Mouse (Mus musculus) Patski (cell line): ENCODE measurements at regions not wholly inside any gene's neighbourhood (a gene's known extent, or its start where the extent isn't known, plus 50 kb on each side); places are given as distances from the start of the nearest gene placed in this dataset.
"Not testable (repeated sequence)": the region's sequence is repeated elsewhere in the genome, so short reads cannot be mapped to it uniquely, and the experiment has no call there.

Experiments used
- ATAC-seq: fragments of 100-300 bp; one replicate; pipeline ENCODE4 v1.8.0; 2021
- CTCF ChIA-PET: fragments of 350-600 bp; sonication (Branson Sonifier 250); formaldehyde crosslinking; loops from one replicate; lab custom pipeline; 2022; ENCODE audit warnings: inconsistent platforms; lab: Charles Lee
- POLR2A ChIA-PET: fragments of 350-600 bp; sonication (Branson Sonifier 250); formaldehyde crosslinking; loops from one replicate; lab custom pipeline; 2022; ENCODE audit warnings: antibody characterized with exemption, inconsistent platforms; lab: Charles Lee
- DNase-seq: peaks from one replicate; pipeline ENCODE4 v3.0.0-alpha.2; 2011; ENCODE audit warnings: low read depth, low spot score
- H3K27me3 ChIP-seq: fragments of 371-371 bp; one replicate; pipeline ENCODE4 v1.5.1; 2021
- CTCF ChIP-seq: fragments of 100-300 bp; IDR thresholded peaks from one replicate; pipeline ENCODE4 v1.5.1; 2021
- in situ Hi-C: fragments of 300-500 bp; cut with MboI; formaldehyde crosslinking; loops from 3 replicates; pipeline ENCODE4 v1.11.1; 2018; ENCODE audit warnings: low pct_unique_long_range_greater_than_20kb, mixed read lengths

DNA sequence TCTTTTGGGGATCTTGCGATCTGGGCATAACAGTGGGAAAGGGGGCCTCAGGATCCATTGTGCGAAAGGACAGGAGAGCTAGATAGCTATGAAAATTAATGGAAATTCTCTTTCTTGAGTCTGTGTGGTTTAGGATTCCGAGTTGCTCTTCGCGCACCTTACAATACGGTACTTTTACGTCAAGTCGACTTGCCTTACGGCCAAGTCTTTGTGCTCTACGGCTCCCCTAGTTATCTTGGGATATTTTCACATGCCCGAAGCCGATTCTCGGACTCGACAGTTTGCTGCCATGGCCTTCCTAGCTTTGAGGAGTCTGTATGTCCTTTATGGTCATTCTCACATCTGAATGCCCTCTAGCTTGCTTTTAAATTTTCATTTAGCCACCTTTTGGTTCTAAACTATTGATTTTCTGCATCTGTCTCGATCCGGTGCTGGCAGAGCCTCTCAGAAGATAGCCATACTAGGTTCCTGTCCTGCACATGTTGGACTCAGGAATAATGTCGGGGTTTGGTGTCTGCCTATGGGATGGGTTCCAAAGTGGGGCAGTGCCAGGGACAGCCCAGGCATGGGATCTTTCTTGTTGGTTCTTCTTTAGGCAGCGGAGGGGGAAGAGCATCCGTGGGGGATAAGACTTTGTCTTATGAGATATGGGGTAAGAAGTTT is 109.0 kb upstream of the Olfr1324 start:
- ChIA-PET POLR2A (no interaction called here), CTCF (no interaction called here)
- DNase-seq: no peak
- in situ Hi-C loops: no loop called here
- H3K27me3 ChIP-seq: peaks cover 16% of the 10 kb centered on the region
- TF ChIP-seq CTCF: no peak
- ATAC-seq: peak; percentile 62

GRCm38 (mm10) chrX:50504047-50504446 is 75.7 kb upstream of the Olfr1324 start:
- H3K27me3 ChIP-seq: peaks cover 61% of the 10 kb centered on the region
- POLR2A ChIA-PET: interaction anchor here (0.7 kb wide), 1 partner anchor 1323 kb away, joined by 3 read pairs; no protein-coding TSS in a partner anchor
- CTCF ChIA-PET: interaction anchor here (0.7 to 1.4 kb wide), 2 partner anchors 1130 to 1195 kb away, joined by 3 read pairs; no protein-coding TSS in a partner anchor
- TF ChIP-seq CTCF: peak; percentile 35
- DNase-seq (no peak), ATAC-seq (no peak)
- in situ Hi-C loops: loop anchor here (10.0 kb wide), 1 partner anchor 1129 kb away; no protein-coding TSS in a partner anchor

DNA sequence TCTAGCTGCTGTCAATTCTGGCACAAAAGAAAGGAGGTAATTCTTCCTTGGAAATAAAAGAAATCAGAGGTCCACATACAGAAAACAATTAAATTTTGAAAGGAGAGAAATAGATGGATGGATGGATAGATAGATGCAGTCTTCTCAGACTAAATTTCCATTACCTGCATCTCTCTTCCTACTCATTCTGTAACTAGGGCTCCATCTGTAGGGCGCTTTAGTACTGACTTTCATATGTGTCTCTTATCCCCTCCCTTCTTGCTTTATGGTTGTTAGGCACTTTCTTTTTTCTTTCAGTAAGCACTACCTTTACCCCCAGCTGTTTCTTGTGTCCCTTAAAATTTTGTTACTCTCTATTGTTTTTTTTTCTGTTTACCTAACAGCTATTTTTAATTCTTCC is 72.9 kb upstream of the Olfr1324 start:
- H3K27me3 ChIP-seq: peaks cover 87% of the 10 kb centered on the region
- CTCF ChIA-PET: interaction anchor here (1.0 kb wide), 1 partner anchor 1154 kb away, joined by 3 read pairs; no protein-coding TSS in a partner anchor
- POLR2A ChIA-PET: no interaction called here
- TF ChIP-seq CTCF: peak; percentile 45
- DNase-seq: no peak
- in situ Hi-C loops: loop anchor here (10.0 kb wide), 1 partner anchor 1126 kb away; no protein-coding TSS in a partner anchor
- no peak for ATAC-seq

DNA sequence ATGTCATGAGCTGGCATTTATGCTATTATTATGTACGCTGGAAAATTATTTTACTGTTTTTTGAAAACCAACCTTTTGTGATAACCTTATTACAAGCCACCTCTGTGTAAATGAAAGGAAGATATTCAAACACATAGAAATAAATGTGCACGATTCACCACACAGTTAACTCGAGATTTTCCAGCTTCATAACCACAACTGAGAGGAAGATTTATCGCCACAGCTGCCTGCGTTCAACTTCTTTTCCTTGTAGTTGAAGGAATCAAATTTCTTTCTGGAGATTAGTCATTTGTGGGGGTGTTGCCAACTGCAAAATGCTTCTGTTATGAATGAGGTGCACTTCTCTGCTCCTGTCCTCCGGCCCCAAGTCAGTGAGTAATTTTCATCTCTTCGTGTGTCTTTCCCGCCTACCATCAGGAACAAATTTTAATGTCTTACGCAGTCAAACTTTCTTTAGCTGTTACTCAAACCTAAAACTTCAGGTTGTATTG is 62.2 kb upstream of the Olfr1324 start:
- POLR2A ChIA-PET: not testable (repeated sequence)
- in situ Hi-C loops: loop anchor here (10.0 kb wide), 2 partner anchors 86 to 1146 kb away; no protein-coding TSS in a partner anchor
- CTCF ChIA-PET: interaction anchor here (0.9 kb wide), 1 partner anchor 15 kb away, joined by 4 read pairs; no protein-coding TSS in a partner anchor
- ATAC-seq: peak; percentile 94
- peaks cover 74% of the 10 kb centered on the region for H3K27me3 ChIP-seq
- peak; percentile 20 for DNase-seq
